Mouse (Mus musculus): ENCODE results near the gene Serpinb7.
A peak's percentile ranks its signal among the peaks of the same experiment; 100 is the strongest.

Serpinb7 gene

DNA sequence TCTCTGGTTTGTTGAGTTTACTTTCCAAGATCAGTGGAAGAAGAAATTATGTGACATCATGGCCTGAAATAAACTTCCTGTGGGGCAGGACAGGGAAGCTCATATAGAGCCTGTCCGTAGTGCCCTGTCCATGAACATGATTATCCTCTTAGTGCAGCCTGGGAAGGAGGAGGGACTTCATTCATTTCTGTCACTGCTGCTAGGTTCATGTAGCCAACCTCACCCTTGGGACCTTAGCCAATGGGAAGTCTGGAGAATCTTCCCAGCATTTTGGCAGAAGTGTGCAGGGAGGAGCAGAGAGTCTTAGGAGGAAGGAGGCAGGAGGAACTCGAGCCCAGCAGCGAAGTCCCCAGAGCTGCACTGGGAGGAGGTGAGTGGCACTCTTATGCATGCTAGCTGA, at the start of gene Serpinb7:
Gene Serpinb7, plus strand, starts transcription at position 301 of the 400 bp plus-strand sequence.
- no peak for DNase-seq (ENCODE audit: extremely low spot score)

DNA sequence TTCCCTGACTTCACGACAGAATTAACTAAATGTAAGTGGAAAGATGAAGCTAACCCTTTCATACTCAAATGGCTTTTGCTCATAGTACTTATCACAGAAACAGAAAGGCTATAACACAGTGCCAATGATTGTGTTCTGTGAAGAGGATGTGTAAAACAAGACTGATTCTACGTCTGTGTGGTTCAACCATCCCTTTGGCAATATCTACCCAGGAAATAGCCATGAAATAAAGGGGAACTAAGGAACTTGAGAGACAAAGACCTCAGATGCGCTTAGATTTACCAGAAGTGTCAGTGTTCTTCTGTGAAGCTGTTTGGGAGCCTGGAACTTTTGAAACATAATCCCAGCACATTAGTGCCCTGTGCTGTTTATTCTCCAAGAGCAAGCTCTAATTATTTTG, 49.1 kb upstream of the Serpinb7 start:
- no peak for DNase-seq (ENCODE audit: extremely low spot score)

DNA sequence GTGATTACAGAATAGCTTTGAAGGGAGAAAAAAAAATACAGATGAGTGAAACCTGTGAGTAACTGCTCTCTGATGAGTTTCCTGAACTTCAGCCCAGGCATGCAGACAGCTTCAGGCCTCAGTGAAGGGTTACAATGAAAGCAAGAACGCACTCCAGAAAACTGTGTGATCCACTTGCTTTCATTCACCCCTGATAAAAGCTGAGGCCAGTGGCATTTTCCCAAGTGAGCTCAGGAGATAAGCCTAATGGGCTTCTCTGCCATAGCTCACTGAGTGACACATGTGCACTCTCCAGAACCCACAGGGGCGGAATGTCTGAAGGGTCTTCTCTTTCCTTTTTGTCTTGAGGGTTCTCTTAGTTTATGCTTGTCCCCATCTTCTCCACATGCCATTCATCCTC, 48.3 kb upstream of the Serpinb7 start:
- DNase-seq (ENCODE audit: extremely low spot score) = no peak

DNA sequence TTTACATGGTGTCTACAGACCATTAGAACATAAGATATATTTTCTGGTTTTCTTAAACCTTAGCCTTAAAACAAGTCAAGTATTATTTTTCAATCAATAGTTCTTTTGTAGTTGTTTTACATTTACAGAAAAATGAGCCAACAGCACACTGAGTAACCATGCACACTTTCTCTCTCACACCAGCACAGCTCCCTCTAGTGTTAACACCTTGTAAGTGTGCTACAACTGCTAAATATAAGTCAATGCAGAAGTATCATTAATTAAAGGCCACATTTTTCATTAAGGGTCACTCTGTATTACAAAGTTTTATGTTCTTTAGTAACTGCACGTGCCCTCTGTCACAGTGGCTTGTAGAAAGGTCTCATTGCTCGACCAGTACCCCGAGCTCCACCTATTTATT, 46.4 kb upstream of the Serpinb7 start:
- no peak for DNase-seq (ENCODE audit: extremely low spot score)

DNA sequence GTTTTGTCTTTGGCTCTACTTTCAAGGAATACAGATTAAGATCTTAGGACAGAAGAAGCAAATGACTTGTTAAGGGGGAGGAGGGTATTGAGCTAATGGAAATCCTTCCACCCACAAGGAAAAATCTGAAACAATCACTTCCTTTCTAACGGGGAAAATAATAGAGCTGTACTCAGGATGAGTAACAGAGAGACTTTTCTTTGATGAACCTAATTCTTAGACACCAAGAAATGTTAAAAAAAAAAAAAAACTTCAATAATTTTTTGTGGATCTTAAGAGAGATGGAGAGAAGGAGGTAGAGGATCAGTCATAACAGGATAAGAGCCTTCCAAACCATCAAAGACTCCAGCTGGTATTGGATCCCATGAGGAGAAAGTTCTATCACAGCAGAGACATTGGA, 38.6 kb upstream of the Serpinb7 start, which contains the start of gene Serpinb11:
Gene Serpinb11, plus strand, starts transcription at position 301 of the 400 bp plus-strand sequence.
- no peak for DNase-seq (ENCODE audit: extremely low spot score)

DNA sequence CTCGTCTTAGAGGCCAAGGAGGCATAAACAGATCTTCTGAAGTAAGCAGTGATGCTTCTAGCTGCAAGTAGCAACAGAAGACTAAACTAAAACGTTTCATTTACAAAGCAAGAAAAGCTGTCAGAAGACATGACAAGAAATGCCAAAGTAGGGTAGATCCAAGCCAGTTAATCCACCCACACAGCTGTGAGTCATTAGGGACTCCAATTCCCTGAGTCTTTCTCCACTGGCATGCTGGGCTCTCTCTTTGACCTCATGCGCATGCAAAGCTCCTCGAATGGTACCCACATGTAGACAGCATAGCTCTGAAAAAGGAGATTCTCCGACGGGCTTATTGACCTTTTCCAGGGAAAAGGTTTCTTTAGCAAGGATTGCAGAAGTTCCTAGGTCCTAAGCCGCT, 33.5 kb upstream of the Serpinb7 start:
- no peak for DNase-seq (ENCODE audit: extremely low spot score)

DNA sequence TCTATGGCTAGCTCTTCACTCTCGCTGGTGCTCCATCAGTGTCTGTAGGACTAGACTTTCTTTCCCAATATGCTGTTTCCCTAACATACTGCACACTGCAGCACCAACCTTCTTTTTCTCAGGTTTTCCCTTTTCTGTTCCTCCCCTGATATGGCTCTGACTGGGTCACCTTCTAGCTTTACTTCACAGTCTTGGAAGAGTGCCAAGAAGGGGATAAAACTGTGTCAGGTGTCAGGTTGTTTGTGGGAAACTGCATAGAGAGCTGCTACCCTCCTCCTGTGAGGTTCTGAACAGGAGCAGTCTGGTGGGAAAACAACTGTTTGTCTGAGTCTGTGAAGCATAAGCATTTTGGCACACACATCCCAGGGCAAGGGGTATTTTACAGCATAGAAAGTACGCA, 30.5 kb upstream of the Serpinb7 start:
- DNase-seq (ENCODE audit: extremely low spot score) = no peak

DNA sequence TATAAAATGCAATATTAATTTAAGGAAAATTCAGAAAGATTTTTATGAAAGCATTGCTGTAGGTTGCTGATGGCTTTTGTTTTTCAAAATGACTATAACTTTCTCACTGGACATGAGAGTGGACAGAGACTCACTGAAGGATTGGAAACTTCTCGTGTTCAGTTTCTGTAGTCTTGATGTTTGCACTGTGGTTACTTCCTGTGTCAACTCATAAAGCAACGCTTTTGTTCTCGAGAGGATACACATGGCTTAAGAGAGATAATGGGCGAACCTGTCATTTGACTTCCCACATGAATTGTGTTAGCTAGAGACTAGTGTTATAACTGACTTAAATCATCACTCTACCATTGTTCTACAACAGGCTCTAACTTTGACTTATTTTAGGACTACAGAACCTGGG, 22.5 kb upstream of the Serpinb7 start:
- no peak for DNase-seq (ENCODE audit: extremely low spot score)

DNA sequence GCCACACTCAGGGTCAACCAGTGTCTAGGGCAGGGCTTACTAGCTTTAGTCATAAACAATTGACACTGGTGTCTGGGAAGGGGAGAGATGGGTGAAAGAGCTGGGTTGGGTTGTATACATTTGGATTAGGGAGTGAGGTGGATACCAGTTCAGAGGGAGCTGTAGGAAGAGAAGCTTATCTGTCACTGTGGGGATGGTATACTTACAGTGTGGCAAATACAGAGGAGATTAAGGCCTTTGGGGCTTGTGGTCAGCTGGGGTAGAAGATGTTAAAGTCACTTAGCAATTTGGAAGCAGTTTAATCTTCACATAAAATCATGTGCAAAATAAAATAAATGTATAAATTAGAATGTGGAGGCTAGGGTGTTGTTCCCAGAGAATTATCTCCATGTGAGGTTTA, 21.1 kb upstream of the Serpinb7 start:
- DNase-seq (ENCODE audit: extremely low spot score) = no peak

DNA sequence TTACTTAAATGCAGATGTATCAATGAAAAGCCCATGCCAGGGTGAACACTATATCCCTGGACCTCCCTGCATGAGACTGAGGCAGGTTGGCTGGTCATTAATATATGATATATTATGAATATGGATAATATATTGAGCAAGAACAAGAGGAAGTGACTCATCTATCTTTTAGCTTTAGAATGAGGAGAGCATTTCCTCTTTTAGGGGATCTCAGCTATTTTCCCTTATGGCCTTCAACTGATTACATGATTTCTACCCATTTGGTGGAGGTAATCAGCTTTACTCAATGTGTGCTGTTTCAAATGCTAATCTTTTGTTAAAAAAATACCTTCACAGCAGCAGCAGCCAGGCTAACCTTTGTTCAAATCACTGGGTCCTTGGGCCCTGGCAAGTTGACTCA, 18.0 kb upstream of the Serpinb7 start:
- DNase-seq (ENCODE audit: extremely low spot score) = no peak

DNA sequence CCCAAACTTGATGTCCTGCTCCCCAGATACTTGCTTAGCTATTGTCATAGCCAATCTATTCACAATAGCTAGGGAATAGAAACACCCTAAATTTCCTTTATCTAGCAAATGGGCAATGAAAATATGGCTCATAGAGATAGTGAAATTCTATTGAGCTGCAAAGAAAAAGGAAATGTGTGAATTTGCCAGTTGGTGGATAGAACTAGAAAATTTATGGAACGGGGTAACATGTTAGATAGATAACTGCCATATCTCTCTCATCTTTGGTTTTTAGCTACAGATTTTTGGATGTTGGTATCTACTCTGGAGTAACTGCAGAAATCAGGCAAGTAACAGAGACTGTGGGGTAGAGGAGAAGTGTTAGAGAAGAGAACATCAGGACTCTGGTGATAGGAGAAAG, 17.1 kb upstream of the Serpinb7 start:
- no peak for DNase-seq (ENCODE audit: extremely low spot score)

DNA sequence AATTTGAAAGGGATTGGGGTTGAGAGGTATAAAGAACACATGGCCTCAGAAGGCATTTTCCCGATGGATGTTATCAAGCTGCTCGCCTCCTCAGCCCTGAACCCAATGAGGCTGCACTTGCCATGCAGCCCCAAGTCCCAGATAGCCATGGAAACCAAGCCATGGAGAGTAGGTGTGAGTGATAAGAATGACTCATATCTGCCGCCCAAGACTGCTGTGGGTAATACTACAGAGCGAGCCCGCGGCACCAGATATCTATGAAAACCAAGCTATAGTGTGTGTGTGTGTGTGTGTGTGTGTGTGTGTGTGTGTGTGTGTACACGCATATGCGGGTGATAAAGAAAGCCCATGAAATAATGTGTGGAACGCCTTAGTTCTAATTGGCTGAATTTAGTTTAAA, 14.9 kb upstream of the Serpinb7 start:
- DNase-seq (ENCODE audit: extremely low spot score) = no peak

DNA sequence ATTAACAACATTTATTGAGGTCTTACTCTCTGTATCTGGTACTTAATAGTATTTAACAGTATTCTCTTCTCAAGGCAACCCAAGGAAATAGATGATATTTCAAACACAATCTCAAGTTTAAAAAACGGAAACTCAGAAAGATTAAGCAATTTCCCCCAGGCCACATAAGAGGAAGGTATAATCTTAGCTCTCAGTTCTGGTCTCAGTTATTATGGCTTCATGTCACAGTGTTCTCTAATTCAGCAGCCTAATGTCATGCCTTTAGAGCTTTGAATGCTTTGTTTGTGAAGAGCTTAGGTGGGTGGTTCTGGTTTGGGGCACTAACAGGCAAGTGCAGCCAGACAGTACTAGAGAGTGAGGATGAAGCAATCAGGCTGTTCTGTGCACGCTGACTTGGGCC, 9.7 kb upstream of the Serpinb7 start:
- DNase-seq (ENCODE audit: extremely low spot score) = no peak

DNA sequence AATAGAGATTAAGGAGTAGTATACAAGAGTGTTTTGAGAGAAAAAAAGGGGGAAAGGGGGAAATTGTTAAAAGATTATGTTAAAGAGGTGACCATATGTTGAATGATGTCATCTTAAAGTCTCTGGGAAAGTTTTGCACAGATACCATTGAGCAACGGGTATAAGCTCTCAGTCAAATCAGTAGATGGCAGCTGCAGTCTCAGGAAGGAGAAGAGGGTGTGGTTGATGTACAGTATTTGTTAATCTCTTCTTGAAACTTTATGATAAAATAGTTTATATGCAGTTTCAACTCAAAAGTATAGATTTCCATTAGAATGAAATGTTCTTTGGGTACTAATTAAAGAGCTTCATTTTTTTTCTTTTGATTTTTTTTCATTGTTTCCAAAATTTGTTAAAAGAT, 2.0 kb upstream of the Serpinb7 start:
- DNase-seq (ENCODE audit: extremely low spot score) = no peak

DNA sequence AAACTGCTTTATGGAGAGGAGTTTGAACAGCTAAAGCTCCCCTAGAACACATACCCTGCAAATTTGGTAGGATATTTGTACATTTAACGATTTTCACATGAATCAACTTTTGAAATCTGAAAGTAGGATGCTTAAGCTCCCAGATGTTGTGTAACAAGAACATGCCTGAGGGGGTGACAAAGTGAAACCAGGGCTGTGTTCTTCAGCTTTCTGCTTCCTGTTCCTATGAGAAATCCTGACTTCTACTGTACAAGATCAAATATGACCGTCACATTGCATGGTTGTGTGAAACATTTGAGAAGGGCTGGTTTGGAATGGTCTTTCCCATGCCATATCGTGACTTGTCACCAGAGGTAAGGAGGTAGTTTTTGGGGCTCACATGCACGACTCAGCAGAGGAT, 2.6 kb downstream of the Serpinb7 start:
- DNase-seq (ENCODE audit: extremely low spot score) = no peak

DNA sequence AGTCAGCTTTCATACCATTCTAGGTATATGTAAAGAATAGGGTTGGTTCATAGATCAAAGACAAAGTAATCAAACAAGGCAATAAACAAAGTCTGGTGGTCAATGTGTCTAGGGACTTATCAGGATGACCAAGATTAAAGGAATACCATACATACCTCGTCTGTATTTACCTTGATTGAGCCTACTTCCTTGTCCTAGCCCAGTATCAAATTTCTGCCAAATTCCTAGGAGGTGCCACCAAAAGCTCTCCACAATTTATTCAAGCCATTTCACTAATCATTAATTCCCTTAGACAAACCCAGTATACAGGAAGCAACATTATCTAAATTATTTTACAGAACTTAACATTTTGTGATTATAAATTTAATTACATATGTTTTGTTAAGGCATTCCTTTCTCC, 15.2 kb downstream of the Serpinb7 start:
- DNase-seq (ENCODE audit: extremely low spot score) = no peak

DNA sequence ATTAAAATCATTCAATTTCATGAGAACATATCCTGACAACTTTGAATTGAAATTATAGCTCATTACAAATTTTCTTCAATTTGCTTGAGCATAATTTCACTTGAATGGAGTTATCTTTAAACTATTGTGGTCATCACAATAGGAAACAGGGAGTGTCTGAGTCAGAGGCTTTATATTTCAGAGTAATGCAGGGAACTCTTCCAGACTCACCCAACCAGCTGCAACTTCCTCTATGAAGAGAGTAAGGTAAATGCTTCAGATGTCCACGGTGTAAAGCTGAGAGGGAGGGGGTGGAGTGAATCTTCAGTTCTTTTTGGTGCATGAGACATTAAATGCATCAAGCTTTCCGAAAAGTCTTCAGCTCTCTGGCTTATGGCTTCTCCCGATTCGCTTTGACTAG, 23.0 kb downstream of the Serpinb7 start:
- DNase-seq (ENCODE audit: extremely low spot score) = no peak

DNA sequence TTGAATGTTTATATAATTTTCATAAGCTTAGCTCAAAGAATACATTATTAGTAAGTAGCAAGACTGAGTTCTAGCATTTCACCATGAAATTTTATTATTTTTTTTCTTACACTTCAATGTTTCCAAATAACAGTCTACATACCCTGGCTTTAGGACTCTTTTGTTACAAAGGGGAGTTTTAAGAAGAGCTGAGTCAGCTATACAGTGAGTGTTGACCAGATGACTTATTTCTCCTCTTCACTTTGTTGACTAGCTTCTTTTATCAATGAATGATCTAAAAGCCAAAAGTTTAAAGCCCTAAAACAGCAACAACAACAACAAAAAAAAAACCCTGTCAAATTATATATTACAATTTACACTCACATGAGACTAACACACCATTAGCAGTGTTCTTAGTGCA, 31.8 kb downstream of the Serpinb7 start:
- no peak for DNase-seq (ENCODE audit: extremely low spot score)

DNA sequence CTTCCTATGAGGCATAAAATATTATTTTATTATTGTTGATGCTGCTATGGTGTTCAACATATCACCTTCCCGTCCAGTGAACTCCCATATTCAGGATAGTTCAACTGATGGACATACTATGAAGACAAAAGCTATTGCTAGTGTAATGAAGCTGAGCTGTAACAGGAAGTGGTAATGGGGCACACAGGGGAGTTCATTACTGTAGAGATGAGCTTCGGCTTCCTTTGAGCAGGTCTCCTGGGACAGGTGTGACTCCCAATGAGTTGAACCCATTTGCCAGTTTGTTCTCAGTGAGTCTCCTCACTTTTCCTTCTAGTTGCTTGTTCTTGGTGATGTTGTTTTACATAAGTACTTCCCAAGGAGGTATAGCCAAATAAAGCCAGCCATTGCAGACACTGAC, 36.1 kb downstream of the Serpinb7 start:
- DNase-seq (ENCODE audit: extremely low spot score) = no peak

DNA sequence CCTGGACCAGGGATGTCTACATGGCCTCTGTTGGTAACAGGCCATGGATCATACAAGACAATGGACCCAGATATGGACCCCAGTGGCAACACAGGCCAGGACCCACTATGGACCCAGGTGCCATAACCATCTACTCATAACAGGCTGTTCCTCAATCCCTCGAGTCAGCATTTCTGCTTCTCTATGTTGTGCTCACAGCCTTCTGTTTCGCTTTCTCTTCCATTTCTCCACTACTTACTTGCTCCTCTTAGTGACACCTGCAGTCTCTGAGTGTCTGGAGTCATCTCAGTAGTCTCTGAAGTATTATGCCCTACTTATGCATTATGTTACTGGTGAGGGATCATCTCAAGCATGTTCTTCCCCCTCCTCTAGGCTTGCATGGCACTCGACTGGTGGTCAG, 40.0 kb downstream of the Serpinb7 start:
- DNase-seq (ENCODE audit: extremely low spot score) = no peak

DNA sequence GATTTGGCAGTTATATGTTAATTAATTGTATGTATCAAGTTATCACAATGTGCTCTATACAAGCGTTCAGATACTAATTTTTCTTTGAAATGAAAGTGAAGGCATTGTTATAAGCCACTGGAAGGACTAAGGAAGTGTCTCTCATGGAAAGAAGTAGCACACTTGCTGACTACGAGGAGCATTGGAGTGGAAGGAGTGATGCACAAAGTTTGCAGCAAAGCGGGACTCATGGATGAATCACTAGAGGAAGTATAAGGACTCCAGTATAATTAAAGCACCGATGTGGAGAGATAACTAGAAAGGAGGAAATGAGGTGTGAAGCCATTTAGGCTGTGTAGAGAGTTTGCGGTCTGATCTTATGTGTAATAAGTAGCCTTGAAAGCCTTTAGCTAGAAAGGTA, 45.9 kb downstream of the Serpinb7 start:
- DNase-seq (ENCODE audit: extremely low spot score) = no peak

DNA sequence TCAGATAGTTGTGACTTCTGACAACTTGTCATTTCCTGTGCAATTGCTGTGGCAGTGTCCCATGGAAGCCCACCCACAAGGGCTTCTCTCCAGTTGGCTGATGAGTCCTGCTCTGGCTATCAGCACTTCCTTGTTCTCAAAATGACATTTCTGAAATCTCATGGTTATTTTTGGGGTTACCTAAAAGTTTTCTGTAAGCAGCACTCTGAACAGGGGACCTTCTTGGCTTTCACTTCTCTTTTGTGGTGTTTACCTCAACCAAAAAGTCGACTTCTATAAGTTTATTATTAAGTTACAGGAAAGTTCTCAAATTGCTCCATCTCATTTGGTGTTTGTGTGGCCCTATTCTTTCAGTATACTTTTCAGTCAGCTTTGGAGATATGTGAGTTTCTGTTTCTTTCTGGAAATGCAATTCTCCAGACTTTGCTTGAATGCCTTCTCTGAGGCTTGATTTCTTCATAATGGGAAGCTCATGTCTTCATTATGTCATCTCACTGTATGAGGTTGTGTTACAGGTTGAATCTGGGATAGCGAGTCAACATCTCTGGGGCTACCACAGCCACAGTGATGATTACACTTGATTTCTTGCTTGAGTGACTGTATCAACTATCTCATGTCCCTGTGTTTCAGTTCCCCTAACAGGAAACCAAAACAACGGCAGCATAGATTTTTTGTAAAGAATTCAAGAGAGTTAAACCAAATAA, 47.9 kb downstream of the Serpinb7 start:
- DNase-seq (ENCODE audit: extremely low spot score) = no peak

DNA sequence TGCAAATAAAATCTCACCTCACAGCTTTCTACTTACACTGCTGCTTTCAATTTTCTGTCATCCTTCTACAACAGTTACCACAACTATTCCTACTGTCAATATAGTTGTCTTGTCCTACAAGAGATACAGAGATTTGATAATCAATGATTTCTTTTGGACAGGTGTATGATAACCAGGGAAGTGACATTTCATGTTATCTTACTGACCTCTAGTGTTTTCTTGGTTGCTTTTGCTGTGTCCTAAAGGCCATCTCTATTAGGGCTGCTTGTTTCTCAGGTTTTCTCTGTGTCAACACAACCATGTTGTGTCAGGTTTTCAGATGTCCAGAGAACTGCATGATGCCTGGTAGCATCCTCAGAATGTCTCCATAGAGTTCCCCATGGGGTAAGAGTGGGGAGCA, 80.5 kb downstream of the Serpinb7 start:
- DNase-seq (ENCODE audit: extremely low spot score) = no peak

DNA sequence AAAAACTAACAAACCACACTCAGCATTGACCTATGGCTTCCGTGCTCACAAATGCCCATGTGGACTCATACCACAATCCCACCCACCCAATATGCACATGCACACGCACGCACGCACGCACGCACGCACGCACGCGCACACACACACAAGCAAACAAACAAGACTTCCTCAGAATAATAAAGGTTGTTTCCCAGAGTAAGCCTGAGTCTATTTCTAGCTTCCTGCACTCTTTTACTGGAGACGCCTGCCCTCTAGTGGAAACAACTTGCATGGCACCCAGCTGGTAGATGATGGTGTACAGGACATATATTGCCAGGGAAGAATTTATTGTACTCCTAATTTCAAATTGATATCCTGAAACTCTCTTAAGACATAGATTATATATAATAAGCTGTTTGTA, 82.0 kb downstream of the Serpinb7 start:
- peak; percentile 74 for DNase-seq (ENCODE audit: extremely low spot score)
